Mouse (Mus musculus): ENCODE results near the gene Arhgap21. TPM values are rescaled to one million over a fixed set of nuclear protein-coding genes. Genes with fewer than 3 reads are reported as not detected.

Arhgap21 gene
- polyA plus RNA-seq, 1 experiment, result 82.7 TPM

GRCm38 (mm10) chr2:20830882-20831281, 137.8 kb downstream of the Arhgap21 start:
- no peak overlapping the region for H3K4me3 ChIP-seq (ENCODE audit: insufficient read depth, low read length)
- H3K27ac ChIP-seq (ENCODE audit: insufficient read depth, low read length), result no peak overlapping the region
- H3K4me1 ChIP-seq (ENCODE audit: control insufficient read depth, insufficient read depth, low read length), result no peaks in the 10 kb centered on the region
- TF ChIP-seq CTCF (IDR thresholded peaks at IDR 0.05; ENCODE audit: borderline replicate concordance, insufficient read depth, low read length) (no peak), POLR2A (IDR thresholded peaks at IDR 0.05; ENCODE audit: low read depth, low read length) (no peak)

- H3K4me1 ChIP-seq (ENCODE audit: control insufficient read depth, insufficient read depth, low read length), result no peaks in the 10 kb centered on the region
- TF ChIP-seq CTCF (IDR thresholded peaks at IDR 0.05; ENCODE audit: borderline replicate concordance, insufficient read depth, low read length), result no peak
- TF ChIP-seq POLR2A (IDR thresholded peaks at IDR 0.05; ENCODE audit: low read depth, low read length), result no peak
- H3K27ac ChIP-seq (ENCODE audit: insufficient read depth, low read length), result no peak overlapping the region
- no peak overlapping the region for H3K4me3 ChIP-seq (ENCODE audit: insufficient read depth, low read length)
Observed at GRCm38 (mm10) chr2:20826258-20826657, 142.4 kb downstream of the Arhgap21 start.

GRCm38 (mm10) chr2:20818226-20818625, 150.5 kb downstream of the Arhgap21 start:
- no peak overlapping the region for H3K4me3 ChIP-seq (ENCODE audit: insufficient read depth, low read length)
- H3K27ac ChIP-seq (ENCODE audit: insufficient read depth, low read length), result no peak overlapping the region
- TF ChIP-seq CTCF (IDR thresholded peaks at IDR 0.05; ENCODE audit: borderline replicate concordance, insufficient read depth, low read length) (no peak), POLR2A (IDR thresholded peaks at IDR 0.05; ENCODE audit: low read depth, low read length) (no peak)
- no peaks in the 10 kb centered on the region for H3K4me1 ChIP-seq (ENCODE audit: control insufficient read depth, insufficient read depth, low read length)

GRCm38 (mm10) chr2:20813986-20814385, 154.7 kb downstream of the Arhgap21 start:
- Histone ChIP-seq H3K4me3 (ENCODE audit: insufficient read depth, low read length) (no peak overlapping the region), H3K4me1 (ENCODE audit: control insufficient read depth, insufficient read depth, low read length) (no peaks in the 10 kb centered on the region), H3K27ac (ENCODE audit: insufficient read depth, low read length) (no peak overlapping the region)
- TF ChIP-seq POLR2A (IDR thresholded peaks at IDR 0.05; ENCODE audit: low read depth, low read length) (no peak), CTCF (IDR thresholded peaks at IDR 0.05; ENCODE audit: borderline replicate concordance, insufficient read depth, low read length) (no peak)

GRCm38 (mm10) chr2:20811506-20811905, 157.2 kb downstream of the Arhgap21 start:
- Histone ChIP-seq H3K27ac (ENCODE audit: insufficient read depth, low read length) (no peak overlapping the region), H3K4me3 (ENCODE audit: insufficient read depth, low read length) (no peak overlapping the region), H3K4me1 (ENCODE audit: control insufficient read depth, insufficient read depth, low read length) (no peaks in the 10 kb centered on the region)
- TF ChIP-seq POLR2A (IDR thresholded peaks at IDR 0.05; ENCODE audit: low read depth, low read length), result no peak
- TF ChIP-seq CTCF (IDR thresholded peaks at IDR 0.05; ENCODE audit: borderline replicate concordance, insufficient read depth, low read length), result no peak

- TF ChIP-seq CTCF (IDR thresholded peaks at IDR 0.05; ENCODE audit: borderline replicate concordance, insufficient read depth, low read length), result no peak
- no peak for TF ChIP-seq POLR2A (IDR thresholded peaks at IDR 0.05; ENCODE audit: low read depth, low read length)
- no peak overlapping the region for H3K27ac ChIP-seq (ENCODE audit: insufficient read depth, low read length)
- no peak overlapping the region for H3K4me3 ChIP-seq (ENCODE audit: insufficient read depth, low read length)
- no peaks in the 10 kb centered on the region for H3K4me1 ChIP-seq (ENCODE audit: control insufficient read depth, insufficient read depth, low read length)
Observed at GRCm38 (mm10) chr2:20801236-20801890, 167.3 kb downstream of the Arhgap21 start.

Other genes with a start within 250 kb of the Arhgap21 start
- gene Enkur, start 236.5 kb upstream of the Arhgap21 start, polyA plus RNA-seq (2011; ENCODE audit: insufficient read length, low read depth, missing spikeins), result 0.44 and 0.83 TPM in 2 replicates
- 6.2 and 7.5 TPM in 2 replicates for gene Thnsl1, start 236.8 kb upstream of the Arhgap21 start, polyA plus RNA-seq (2011; ENCODE audit: insufficient read length, low read depth, missing spikeins)

All from embryonic fibroblast, embryonic 13.5 days (primary cell).